Mouse (Mus musculus) heart, postnatal 25 days (tissue): Measurements from ENCODE around the gene Lrsam1. TPM values are rescaled to one million over a fixed set of nuclear protein-coding genes. Genes with fewer than 3 reads are reported as not detected.

ENCODE experiments used
- DNase-seq: peaks from one replicate; pipeline ENCODE4 v3.0.0; 2022; ENCODE audit warnings: low spot score
- intact Hi-C: fragments of 180-260 bp; cut with DNase I; formaldehyde crosslinking; loops from one replicate; pipeline ENCODE4 v1.15.1; 2025
- total RNA-seq, 2 experiments: library from RNA; stranded (reverse); gene quantifications; 2 replicates each; pipeline ENCODE4 v1.2.3; 2021

The Lrsam1 gene
- total RNA-seq, 2 experiments from 2014 or later = 12.4 to 16.4 TPM

DNA sequence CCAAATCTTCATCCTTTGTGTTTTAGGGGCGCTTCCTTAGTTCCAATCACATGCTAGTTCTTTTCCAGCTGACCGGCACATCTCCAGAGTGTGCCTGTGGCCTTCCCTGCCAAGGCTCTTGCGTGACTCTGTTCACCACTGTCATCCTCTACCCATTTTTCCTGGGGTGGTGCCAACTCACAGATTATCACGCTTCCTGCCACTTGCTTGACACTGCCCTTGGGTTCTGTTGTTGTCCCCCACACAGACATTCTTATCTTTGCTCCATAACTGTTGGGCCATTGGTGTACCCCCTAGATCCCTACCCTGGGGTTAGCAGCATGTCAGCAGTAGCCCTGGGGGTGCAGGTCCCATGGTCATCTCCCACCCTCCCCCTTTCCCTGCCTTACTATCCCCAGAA, 57.9 kb downstream of the Lrsam1 start:
- intact Hi-C loops = no loop called here
- DNase-seq = no peak

DNA sequence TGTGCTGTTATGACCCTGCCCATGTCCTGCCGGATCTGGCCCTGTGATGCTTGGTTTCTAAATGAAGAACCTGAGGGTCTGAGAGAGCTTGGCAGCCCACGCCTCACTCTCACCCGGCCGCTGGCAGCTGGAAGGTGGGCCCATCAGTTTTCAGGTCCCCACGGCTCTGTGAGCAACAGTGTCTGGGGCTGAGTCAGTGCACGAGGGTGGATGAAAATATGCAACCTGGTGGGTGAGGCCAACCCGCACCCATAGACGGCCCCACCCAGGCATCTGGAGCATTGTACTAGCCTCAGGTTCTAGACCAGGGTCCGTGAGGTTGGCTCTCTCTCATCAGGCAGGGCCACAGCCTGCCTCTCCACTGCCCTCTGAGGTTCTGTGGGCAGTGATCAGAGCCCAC, 59.3 kb downstream of the Lrsam1 start:
- DNase-seq = no peak
- intact Hi-C loops = no loop called here

DNA sequence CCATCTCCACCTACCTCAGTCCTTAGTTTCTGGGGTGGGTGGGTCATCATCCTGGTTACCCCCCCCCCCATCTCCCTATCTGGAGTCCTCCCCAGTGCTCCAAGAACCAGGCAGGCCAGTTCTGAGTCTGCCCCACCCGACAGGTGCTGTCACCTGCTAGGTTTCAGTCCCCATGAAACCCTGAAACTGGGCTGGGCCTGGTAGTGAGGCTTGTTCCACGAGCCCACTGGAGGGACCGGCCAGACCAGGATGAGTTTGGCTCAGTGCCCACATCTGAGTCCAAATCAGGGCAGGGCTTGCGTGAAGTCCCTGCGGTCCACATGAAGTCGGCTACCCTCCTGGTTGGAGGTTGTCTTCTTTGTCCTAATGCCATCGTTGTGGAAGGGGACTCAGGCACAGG, 62.4 kb downstream of the Lrsam1 start:
- intact Hi-C loops = no loop called here
- no peak for DNase-seq

DNA sequence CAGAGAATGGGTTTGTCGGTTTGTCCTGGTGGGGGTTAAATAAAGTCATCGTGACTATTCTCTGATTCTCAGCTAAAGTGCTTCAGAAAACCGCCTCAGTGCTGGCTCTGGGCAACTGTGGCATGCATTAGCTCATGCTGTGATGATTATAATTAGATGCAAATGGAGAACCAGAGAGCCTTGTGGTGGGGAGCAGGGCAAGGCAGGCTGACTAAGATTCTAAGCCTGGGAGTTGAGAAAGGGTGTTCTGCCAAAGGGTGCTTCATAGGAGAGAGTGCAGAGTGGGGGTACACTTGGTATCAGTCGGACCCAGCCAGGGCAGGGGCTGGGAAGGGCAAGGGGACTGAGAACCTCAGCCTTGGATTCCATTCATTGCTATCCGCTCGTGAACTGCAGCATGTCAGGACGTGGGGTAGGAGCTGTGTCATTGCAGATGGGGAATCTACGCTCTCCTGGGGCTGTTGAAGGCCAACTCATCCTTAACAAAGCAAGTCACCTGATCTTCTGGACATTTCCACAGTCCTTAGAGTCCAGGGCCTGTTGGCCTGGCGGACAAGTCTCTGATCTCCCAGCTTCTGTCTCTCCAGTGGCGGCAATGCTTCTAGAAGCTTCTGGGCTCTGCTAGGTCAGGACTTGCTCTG, 64.8 kb downstream of the Lrsam1 start:
- intact Hi-C loops = no loop called here
- no peak for DNase-seq

DNA sequence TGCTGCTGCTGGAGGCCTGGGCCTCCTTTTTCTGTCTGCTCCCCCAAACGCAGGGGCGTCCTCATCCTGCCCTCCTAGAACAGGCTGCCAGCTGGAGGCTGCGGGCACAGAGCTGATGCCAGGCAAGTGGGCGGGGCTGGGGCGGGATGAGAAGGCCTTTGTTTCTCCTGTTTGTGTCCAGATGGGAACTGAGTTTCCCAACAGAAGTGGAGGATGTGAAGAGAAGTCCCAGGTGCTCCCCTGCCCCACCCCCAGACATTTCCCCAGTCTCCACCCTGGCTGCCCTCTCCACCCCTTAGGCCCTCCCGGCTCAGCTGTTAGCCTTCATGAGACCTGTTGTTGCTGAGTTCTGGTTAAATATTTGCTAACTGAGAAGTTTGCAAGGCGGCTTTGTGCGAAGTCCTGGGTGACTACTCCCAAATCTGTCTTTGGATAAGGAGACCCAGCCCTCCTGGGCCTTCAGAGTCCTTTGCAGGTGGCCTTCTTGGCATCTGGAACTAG, 65.8 kb downstream of the Lrsam1 start:
- DNase-seq = no peak
- intact Hi-C loops = no loop called here

DNA sequence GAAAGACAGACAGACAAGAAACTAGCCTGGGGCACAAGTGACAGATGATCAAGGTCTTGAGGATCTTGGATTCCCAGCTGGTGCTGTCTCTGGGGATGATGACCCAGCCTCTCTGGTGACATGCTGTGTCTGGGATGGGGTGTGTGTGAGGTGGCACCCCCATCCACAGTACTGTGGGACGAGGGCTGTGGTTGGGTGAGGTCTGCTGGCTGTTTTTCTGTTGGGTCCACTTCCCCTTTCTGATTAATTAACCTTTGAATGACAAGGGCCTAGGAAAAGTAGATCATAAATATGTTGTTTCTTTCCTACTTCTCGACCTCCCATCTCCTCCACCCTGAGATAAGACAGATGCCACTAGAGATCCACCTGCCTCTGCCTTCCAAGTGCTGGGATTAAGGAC, 67.3 kb downstream of the Lrsam1 start:
- DNase-seq = no peak
- intact Hi-C loops = no loop called here

DNA sequence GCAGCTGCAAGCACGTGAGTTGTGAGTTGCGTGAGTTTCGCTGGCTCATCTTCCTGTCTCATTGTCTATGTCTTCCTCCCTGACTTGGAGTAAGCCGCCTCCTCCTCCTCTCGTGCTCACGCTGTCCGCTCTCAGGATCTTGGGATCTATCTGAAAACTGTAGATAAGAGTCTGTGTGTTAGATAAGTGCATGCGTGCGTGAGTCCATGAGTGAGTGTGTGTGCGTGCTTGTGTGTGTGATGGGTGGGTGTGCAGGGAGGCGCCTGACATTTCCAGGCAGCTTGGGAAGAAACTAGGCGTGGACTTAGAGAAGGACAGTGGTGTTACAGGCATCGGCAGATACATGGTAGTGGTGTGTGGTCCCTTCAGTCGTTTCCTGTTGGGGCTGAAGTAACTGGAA, 68.9 kb downstream of the Lrsam1 start:
- intact Hi-C loops = no loop called here
- no peak for DNase-seq

DNA sequence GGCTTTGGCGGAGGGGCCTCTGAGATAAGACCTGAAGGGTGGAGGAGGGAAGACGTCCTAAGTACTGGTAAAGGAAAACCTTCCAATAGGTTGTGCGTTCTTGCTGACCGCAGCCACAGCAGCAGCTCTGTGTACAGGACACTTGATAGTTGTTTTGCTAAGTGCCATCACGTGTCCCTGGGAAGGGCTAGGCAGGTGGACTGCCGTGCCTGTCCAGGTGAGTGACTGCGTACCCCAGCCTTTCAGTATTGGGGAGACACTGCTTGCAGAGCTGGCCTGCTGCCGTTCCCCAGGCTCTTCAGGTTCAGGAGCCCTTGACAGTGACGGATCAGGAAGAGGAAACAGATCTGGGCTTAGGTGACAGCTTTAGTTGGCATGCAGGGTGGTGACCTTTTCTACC, 70.1 kb downstream of the Lrsam1 start:
- intact Hi-C loops = no loop called here
- DNase-seq = no peak

DNA sequence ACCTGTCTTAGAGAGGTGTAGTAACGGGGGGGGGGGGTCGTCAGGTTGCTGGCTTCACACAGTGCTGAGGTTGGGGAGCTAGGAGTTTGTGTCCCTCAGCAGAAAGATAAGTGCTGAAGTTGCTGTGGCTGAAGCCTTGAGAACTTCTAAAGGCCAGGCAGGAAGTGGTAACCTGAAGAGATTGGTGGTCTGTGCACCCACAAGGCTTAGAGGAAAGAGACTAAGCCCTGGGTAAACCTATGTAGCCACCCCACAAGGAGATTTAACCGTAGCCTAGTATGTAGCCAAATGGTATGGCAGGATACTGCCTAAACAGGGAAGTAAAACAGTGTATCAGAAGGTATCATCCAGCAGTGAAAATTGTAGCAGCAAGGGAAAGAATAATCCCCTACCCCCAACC, 71.1 kb downstream of the Lrsam1 start:
- intact Hi-C loops = no loop called here

DNA sequence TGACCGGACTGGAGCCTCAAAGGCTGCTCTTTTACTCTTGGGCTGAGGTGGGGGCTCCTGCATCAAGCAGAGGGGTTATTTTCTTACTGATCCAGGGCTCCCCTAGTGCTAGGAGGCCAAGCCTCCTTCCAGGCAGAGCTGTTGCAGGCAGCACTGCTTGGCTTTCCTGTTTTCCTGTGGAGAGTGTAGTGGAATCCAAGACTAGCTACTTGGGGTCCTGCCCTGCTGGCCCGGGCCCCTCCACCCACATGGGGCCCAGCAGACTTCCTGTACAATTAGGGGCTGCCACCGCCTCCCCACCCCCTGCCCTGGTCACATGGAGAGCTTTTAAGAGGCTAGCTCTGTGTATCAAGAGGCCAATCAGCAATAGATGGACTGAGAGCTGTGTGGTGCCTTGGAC, 72.9 kb downstream of the Lrsam1 start:
- no peak for DNase-seq
- intact Hi-C loops = no loop called here

More for the DNA sequence above, 71.1 kb downstream of the Lrsam1 start:
- DNase-seq = no peak

DNA sequence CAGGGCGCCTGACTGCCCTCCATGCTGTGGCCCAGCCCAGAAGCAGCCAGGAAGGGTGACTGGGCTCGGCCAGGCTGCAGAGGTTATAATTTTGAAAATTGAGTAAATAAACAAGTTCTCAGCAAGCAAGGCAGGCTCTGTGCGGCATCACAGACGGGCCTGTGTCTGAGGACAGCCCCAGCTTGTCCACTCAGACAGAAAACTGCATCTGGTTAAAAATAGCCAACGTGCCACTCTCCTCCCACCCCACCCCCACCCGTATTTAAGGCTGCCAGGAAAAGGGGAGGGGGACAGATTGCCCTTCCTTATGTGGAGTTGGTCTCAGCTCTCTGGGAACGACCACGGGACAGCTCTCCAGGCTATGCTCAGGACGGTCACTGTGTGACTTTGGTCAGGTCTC, 73.4 kb downstream of the Lrsam1 start:
- intact Hi-C loops = no loop called here
- DNase-seq = no peak

DNA sequence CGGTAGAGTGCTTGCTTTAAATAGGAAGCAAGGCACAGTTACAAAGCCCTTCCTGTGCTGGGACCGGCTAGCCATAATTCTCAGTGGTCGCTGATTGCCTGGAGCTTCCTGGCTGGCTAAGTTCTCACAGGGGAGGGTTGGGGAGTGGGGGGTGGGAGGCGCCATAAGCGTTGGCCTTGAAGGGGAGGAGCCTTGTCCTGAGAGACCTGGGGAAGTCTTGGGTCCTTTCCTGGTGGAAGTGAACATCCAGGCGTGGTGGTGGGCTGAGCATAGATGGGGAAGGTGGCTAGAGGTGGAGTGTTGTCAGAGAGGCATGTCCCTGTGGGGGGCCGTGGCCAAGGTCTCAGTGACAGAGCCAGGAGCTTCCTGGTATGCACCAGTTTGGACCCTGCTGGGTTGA, 76.7 kb downstream of the Lrsam1 start:
- no peak for DNase-seq
- intact Hi-C loops = no loop called here

DNA sequence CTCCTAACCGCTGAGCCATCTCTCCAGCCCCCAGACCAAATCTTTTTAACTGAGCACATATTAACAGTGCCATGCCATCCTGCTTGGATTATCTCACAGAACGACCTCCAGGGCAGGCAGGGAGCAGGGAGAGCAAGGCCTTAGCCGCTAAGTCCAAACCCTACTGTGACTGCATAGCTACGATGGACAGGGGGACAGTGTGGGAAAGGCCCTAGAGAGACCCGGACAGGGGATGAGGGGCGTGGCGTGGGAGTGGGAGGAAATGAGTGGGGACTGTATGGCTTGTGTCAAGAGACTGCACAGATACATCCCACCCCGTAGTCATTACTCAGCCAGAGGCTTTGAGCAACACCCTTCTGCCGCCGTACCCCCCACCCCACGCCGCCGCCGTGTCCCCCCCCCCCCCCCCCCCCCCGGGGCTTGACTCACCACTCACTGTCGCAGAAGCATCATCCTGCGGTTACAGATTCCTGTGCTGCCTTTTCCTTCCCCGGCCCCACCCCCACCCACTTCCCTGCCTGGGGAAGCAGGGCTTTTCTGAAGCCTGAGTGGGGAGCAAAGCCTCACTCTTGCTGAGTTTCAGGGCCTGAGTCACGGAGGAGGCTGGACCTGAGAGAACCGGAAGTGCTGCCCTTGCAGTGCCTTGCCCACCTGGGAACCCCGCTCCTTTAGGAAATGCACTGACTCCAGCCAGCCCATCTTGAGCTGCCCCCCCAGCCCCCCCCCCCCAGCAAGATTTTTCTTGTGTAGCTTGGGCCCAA, 79.0 kb downstream of the Lrsam1 start:
- intact Hi-C loops = no loop called here
- DNase-seq = no peak

DNA sequence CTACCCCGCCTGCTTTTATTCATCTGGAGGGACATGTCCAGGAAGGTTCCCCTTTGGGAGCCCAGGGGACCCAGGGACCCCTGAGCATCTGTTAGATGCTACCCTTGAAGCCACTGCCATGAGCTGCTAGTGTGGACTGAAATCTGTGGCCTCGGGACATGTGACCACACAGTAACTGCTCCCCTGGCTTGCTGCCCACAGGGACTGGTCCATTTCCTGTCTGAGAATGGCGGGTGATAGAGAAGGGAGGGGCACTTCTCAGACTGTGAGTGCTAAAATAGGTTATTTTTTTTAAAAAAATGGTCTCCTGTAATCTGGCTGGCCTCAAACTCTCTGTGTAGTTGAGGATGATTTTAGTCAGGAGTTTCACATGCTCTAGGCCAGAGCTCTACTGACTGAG, 79.7 kb downstream of the Lrsam1 start:
- intact Hi-C loops = no loop called here
- DNase-seq = peak; percentile 76

DNA sequence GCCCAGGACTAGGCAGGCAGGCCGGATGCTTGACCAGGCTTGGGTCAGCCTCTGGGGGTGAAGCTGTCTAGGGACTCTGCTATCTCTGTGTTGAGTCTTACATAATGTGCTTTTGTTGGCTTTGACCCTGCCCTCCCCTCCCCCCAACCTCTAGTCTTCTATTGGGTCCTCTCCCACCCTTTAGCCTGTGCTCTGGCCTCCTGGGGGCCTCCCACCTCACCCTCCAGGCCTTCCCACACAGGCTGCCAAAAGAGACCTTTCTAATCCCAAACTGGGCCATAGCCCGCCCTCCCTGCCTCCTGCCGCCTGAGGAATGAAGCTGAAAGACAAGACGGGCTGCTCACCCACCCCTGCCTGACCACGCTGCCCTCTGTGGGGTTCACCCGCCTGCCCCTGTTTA, 80.4 kb downstream of the Lrsam1 start:
- peak; percentile 41 for DNase-seq

DNA sequence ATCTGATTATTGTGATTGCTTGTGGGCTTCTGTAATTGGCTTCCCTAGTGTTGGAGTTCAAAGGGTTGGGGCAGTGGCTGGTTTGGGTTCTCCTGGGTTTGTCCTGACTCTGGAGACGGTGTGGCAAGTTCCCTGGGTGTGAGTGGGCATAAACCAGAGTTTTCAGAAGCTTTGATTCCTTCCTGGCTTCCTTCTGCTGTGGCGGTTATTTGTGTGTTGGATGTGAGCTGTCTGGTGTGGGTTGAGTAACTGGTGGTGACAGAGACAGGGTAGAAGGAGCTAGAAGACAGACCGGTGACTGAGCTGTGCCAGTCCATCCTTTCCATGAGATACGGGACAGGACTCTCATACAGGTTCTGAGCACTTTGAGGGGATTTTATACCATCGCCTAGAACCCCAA, 81.8 kb downstream of the Lrsam1 start:
- intact Hi-C loops = no loop called here
- no peak for DNase-seq

More for the DNA sequence above, 80.4 kb downstream of the Lrsam1 start:
- intact Hi-C loops = no loop called here

DNA sequence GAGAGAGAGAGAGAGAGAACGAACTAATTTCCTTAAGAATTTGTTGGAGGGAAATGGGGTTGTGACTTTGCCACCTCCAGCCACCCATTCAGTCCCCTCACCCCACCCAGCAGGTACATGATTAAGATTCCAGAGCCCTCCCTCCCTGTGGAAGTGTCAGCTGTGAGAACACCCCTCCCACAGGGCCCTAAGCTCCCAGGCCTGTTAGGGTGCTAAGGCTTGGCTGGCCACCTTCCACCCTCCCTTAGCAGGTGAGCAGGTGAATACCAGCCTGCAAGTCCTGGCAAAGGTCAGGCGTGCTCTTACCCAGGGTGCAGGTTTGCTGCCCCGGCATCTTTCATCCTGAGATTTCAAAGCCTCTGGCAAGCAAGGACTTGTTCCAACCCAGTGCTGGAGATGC, 83.0 kb downstream of the Lrsam1 start:
- no peak for DNase-seq
- intact Hi-C loops = no loop called here

DNA sequence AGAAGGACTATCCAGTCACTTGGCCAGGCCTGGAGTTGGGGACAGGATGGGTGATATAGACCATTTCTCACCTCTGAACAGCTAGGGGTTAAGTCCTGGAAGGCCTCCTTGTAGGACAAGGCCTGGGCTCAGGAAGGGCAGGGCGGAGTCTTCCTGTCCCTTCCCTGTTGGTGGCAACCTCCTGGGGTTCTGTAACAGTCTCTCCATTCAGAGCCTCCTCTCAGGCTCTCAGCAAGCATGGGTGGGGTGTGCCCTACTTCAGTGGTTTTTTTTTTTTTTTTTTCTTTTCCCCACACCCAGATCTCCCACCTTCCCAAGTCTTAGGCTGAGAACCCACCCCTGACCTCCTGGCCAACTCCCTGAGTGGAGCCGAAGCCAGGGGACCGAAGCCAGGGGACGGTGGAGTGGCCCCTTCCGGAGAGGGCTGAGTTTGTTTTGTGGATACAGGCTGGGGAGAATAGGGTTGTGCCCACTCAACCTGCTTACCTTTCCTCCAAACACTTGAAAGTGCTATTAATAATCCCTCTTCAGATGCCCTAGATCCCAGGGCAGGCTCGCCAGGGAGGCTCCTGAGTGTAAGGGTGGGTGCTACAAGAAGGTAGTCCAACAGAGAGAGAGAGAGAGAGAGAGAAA, 83.5 kb downstream of the Lrsam1 start:
- intact Hi-C loops = loop anchor here (2.0 kb wide), 1 partner anchor 35 kb away; no protein-coding TSS in a partner anchor
- no peak for DNase-seq

DNA sequence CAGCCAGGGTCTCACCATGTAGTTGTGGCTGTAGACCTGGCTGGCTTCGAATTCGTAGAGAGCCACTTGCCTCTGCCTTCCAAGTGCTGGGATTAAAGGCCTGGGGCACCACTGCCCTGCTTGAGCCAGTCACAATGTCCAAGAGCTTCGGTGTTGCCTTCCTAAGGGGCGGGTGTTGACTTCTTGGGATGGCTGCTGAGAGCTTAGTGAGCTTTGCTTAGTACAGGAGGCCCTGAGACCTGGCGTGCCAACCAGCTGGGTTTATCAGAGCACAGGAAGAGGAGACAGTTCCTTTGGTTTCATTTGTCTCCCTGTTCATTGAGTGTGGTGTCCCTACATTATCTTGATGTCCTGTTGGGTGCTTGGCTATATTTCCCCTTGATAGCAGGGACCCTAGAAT, 84.1 kb downstream of the Lrsam1 start:
- no peak for DNase-seq
- intact Hi-C loops = loop anchor here (2.0 kb wide), 1 partner anchor 35 kb away; no protein-coding TSS in a partner anchor

DNA sequence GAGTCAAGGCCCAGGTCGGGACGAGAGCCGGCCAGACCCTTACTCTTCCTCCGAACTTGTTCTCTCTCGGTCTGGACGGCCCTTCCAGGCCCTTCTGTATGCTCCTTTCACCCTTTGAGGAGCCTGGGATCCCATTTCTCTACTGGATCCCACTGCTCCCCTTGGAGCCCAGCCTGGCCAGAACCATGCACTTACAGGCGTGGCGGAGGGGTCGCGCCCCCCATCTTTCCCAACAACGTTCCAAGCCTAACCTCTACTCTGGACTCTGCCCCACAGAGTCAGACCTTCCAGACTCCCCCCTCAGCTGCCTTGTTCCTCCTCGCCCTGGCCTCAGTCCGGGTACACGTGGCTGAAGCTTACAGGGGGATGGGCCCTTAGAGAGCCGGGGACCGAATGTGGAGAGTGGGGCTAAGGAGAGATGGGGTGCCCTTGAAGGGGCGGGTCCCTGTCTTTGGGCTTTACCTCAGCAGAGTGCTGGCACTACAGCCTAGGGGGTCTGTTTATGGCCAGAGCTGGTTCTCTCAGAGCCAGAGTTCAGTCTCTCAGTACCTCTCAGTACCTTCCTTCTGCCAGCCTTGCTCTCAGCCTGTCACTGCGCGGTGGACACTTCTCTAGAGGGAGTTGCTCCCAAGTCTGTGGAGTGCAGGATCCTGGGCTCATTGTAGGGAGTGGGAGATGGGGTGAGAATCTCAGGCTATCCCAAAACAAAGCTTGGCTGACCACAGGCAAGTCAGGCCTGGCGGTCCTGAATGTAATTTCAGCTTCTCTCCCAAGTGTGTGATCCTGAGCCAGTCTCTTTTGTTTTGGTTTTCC, 84.7 kb downstream of the Lrsam1 start:
- intact Hi-C loops = loop anchor here (2.0 kb wide), 1 partner anchor 36 kb away; no protein-coding TSS in a partner anchor
- no peak for DNase-seq
